Mouse (Mus musculus): ENCODE results near the gene Gm47985. TPM values are rescaled to one million over a fixed set of nuclear protein-coding genes. Genes with fewer than 3 reads are reported as not detected.

The Gm47985 gene
- polyA plus RNA-seq, 1 experiment: not detected

DNA sequence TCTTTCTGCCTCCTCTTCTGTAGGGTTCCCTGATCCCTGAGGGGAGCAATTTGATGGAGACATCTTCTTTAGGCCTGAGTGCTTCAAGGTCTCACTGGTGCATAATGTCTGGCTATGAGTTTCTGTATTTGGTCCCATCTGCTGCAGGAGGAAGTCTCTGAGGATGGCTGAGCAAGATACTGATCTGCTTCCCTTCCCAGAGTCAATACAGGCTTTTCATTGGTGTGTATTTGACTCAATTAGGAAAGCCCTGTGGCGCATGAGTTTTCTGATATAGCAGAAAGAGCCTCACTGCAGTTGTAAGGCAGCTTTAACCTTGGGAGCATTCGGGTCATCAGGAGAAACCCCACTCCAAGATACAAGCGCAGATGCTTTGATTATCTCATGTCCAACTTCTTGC is 26.2 kb upstream of the Gm47985 start:
- Histone ChIP-seq H3K36me3 (replicated peaks; ENCODE audit: low read length) (no peaks in the 10 kb centered on the region), H3K4me3 (replicated peaks) (no peak overlapping the region), H3K9me3 (no peaks in the 10 kb centered on the region), H3K27me3 (replicated peaks) (no peaks in the 10 kb centered on the region), H3K4me1 (no peaks in the 10 kb centered on the region)
- TF ChIP-seq GATA1 (IDR thresholded peaks at IDR 0.05; ENCODE audit: borderline replicate concordance, low read length): no peak

DNA sequence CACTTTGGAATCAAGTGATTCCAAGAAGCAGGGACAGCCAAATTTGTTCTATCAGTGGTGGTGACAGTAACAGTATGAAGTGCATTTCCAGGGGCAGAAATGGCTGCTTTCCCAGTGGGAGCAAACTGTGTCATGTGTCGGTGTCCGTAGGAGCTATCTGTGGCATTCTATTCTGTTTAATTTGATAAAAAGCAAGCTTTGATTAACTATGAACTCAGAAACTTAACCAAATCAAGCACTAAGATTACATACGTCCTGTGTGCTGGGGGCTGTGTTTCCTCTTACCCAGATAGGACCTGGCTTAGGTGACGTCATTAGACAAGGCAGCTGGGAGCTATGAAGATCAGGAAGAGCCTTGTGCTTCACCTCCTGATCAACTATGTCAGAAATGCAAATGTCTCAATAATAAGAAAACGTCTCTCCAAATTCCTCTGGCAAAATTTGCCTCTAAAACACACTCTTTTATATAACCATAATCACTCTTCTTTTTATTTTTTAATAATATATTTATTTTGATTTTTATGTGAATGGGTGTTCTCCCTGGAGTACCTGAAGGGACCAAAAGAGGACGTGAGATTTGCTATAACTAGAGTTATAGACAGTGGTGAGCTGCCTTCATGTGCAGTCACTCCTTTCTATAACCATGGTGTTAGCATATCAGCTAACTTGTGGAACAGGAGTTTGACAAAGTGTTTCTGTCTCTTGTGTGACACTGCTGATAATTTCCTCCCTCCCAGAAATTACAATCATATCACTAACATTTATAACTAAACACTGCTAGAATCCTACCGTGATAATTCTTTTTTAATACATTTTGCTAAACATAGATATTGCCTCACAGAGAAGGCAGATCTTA is 25.3 kb upstream of the Gm47985 start:
- H3K9me3 ChIP-seq: no peaks in the 10 kb centered on the region

DNA sequence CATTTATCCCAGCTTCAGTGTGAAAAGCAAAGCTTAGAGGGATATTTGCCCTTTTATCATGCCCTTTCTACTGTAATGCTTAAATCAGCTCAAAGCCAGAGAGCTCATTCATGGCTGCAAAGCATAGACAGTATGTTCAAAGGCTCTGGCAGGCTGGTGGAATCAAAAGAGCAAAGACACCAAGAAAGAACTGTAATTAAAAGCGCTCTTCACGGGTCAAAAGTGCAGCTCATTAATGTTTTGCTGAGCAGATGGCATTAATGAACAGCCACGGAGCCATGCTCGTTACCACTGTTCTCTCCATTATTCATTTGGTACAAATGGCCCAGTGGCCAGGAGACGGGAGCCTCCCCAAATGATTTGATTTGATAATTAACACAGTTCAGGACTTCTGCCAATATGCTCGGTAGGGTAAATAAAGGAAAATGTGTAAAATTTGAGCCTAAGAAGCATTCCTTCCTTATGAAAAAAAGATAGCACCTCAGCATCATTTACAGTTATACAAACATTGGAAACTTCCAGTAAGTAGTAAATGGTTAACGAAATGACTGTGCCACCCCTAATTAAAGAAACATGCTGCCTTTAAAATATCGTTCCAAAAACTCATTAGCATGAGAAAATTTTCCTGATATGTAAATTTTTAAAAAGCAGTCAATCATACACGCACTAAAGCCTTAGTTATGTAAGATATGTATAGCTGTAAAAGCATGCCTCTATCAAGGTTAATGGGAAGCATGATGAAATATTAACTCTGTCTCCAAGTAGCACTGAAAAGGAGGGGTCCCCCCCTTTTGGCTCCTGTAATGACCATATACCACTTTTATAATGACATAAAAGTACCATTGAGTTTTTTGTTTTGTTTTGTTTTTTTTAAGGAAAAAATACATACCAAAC is 24.1 kb upstream of the Gm47985 start:
- no peaks in the 10 kb centered on the region for H3K36me3 ChIP-seq (replicated peaks; ENCODE audit: low read length)
- H3K4me1 ChIP-seq: no peaks in the 10 kb centered on the region
- no peak overlapping the region for H3K4me3 ChIP-seq (replicated peaks)
- TF ChIP-seq GATA1 (IDR thresholded peaks at IDR 0.05; ENCODE audit: borderline replicate concordance, low read length) (no peak), FLI1 (IDR thresholded peaks at IDR 0.05; ENCODE audit: low read length) (no peak)
- no peaks in the 10 kb centered on the region for H3K27me3 ChIP-seq (replicated peaks)
- no peaks in the 10 kb centered on the region for H3K9me3 ChIP-seq

More for the DNA sequence above, 25.3 kb upstream of the Gm47985 start:
- TF ChIP-seq GATA1 (IDR thresholded peaks at IDR 0.05; ENCODE audit: borderline replicate concordance, low read length) (no peak), FLI1 (IDR thresholded peaks at IDR 0.05; ENCODE audit: low read length) (no peak)
- H3K4me3 ChIP-seq (replicated peaks): no peak overlapping the region
- H3K36me3 ChIP-seq (replicated peaks; ENCODE audit: low read length): no peaks in the 10 kb centered on the region
- no peaks in the 10 kb centered on the region for H3K4me1 ChIP-seq
- no peaks in the 10 kb centered on the region for H3K27me3 ChIP-seq (replicated peaks)

DNA sequence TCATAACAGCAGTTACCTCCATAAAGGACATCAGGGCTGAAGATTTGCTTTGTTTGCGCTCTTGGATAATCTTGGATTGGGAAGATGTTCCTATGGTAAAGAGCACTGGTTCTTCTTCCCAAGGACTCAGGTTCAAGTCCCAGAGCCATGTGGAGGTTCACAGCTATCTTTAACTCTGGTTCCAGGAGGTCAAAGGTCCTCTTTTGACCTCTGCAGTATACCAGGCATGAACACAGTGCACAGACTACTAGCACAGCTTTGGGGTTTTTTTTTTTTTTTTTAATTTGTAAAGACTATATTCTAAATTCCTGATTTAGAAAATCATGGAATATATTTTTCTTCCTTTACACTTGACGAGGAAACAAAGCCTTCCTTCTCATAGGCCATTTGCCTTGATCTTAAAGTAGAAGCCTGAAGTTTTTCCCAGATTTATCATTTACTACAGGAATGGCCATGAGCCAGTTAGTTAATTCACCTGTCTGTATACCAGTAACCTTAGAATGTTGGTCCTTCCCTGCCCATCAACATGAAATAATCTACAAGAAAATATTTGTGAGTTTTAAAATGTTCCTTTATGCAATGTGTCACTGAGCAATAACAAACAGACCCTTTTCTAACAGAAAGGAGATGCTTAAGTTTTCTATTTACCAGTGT is 23.4 kb upstream of the Gm47985 start:
- no peak for TF ChIP-seq FLI1 (IDR thresholded peaks at IDR 0.05; ENCODE audit: low read length)
- no peak for TF ChIP-seq GATA1 (IDR thresholded peaks at IDR 0.05; ENCODE audit: borderline replicate concordance, low read length)

DNA sequence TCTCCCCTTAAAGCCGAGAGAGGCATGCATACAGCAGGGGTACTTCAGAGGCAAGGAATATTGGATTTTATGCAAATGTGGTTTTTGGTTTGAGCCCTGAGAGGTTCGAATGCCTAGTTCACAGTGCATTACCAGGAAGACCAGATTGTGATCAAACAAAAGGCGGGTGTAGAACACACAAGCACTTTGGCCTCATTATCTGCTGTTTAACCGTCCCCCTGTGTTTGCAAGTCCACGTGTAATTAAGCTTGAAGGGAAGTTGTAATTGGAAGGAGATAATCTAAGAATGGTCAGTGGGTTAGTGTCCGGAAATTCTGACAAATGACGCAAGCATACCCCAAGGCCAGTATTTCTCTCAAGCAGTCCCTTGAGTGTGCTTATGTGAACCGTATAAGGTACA is 16.3 kb upstream of the Gm47985 start:
- Histone ChIP-seq H3K9me3 (no peaks in the 10 kb centered on the region), H3K4me3 (replicated peaks) (no peak overlapping the region), H3K27me3 (replicated peaks) (no peaks in the 10 kb centered on the region), H3K4me1 (peaks cover 7% of the 10 kb centered on the region), H3K36me3 (replicated peaks; ENCODE audit: low read length) (no peaks in the 10 kb centered on the region)
- no peak for TF ChIP-seq FLI1 (IDR thresholded peaks at IDR 0.05; ENCODE audit: low read length)
- TF ChIP-seq GATA1 (IDR thresholded peaks at IDR 0.05; ENCODE audit: borderline replicate concordance, low read length): no peak

More for the DNA sequence above, 23.4 kb upstream of the Gm47985 start:
- Histone ChIP-seq H3K4me1 (no peaks in the 10 kb centered on the region), H3K27me3 (replicated peaks) (no peaks in the 10 kb centered on the region), H3K36me3 (replicated peaks; ENCODE audit: low read length) (no peaks in the 10 kb centered on the region), H3K4me3 (replicated peaks) (no peak overlapping the region), H3K9me3 (no peaks in the 10 kb centered on the region)

DNA sequence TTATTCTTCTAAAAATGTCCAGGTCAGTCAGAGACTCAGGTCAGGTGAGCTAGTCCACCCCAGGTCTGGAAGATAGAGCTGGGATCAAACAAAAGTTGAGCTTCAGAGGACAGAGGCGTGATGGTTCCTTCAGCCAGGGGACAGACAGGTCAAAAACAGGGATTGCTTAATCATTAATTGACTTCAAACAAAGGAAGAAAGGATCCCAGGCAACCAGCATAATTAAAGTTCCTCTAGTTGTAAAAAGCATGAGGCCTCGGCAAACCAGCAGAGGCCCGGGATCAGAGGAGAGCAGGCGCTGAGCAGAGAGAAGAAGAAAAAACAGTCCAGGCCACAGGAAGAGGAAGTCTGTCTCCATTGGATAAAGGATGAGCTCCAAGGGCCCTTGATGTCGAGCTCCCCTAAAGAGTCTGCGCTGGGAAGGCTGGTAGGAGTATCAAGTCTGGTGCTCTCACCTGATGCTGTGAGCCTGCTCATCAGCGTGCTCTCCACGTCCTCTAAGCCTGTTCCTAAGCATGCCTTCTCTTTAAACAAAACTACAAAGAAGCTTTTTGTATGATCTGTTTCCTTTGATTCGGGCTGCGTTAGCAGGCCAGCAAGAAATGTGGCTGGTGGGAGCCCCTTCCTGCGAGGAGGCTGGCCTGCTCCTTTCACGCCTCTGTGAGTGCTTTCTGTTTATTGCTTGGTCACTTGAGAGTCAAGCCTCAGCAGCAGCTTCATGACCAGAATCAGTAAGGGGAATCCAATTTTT is 14.9 kb upstream of the Gm47985 start:
- Histone ChIP-seq H3K36me3 (replicated peaks; ENCODE audit: low read length) (no peaks in the 10 kb centered on the region), H3K27me3 (replicated peaks) (no peaks in the 10 kb centered on the region), H3K9me3 (no peaks in the 10 kb centered on the region), H3K4me1 (peaks cover 7% of the 10 kb centered on the region), H3K4me3 (replicated peaks) (no peak overlapping the region)
- no peak for TF ChIP-seq GATA1 (IDR thresholded peaks at IDR 0.05; ENCODE audit: borderline replicate concordance, low read length)
- no peak for TF ChIP-seq FLI1 (IDR thresholded peaks at IDR 0.05; ENCODE audit: low read length)

DNA sequence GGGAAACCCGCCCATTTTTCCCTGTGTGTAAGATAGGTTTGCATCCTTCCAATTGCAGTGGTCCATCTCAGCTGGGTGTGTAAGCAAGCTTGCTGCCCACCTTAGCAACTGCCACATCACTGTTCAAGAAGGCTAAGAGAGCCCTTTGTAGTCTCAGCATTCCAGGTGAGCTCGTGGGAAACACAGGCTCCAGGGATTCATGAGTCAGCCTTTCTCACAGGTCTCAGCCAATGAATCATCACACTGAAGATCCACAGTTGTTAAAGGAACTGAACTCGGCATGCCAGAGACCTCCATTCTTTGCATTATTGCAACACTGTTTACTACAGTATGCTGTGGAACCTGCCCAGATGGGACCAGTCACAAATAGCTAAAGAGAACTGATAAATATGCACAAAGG is 13.7 kb upstream of the Gm47985 start:
- no peaks in the 10 kb centered on the region for H3K27me3 ChIP-seq (replicated peaks)
- peaks cover 7% of the 10 kb centered on the region for H3K4me1 ChIP-seq
- no peaks in the 10 kb centered on the region for H3K36me3 ChIP-seq (replicated peaks; ENCODE audit: low read length)
- H3K9me3 ChIP-seq: no peaks in the 10 kb centered on the region
- no peak for TF ChIP-seq FLI1 (IDR thresholded peaks at IDR 0.05; ENCODE audit: low read length)
- TF ChIP-seq GATA1 (IDR thresholded peaks at IDR 0.05; ENCODE audit: borderline replicate concordance, low read length): no peak
- H3K4me3 ChIP-seq (replicated peaks): no peak overlapping the region

DNA sequence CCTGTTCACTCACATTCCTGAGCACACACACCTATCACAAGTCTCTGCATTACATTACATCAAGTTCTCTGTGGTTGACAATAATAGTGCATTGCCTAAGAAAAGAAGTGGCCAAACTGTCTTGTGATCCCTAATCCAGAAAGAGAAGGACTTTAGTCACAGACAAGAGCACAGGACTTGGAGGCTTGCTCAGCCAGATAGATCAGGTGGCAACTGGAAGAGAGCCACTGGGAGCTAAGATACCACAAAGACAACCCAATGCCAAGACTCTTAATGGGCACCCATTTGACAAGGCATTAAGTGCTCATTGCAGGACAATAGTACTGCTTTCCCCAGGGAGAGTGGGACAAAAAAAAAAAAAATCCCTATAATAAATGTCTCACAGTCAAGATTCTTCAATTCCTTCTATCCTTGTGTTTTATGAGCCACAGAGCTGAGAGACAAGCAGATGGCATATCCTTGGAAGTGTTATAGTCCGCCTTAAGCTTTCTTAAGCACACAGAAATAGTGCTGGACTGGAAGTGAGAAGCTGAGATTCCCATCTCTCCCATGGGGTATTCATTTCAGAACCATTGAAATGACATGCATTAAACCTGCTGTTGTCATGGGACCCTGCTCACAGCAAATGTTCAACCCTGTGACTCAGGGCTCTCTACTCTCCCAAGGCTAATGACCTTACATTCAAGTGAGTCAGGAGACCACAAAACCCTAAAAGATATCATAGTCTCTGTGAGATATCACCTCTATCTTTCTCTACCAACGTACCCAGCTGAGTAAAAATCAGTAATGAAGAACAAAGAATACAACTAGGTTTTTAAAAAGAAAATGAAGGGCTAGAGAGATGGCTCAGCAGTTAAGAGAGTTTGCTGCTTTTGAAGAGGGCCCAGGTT is 10.5 kb upstream of the Gm47985 start:
- TF ChIP-seq GATA1 (IDR thresholded peaks at IDR 0.05; ENCODE audit: borderline replicate concordance, low read length): no peak
- TF ChIP-seq FLI1 (IDR thresholded peaks at IDR 0.05; ENCODE audit: low read length): no peak
- H3K27me3 ChIP-seq (replicated peaks): no peaks in the 10 kb centered on the region
- H3K36me3 ChIP-seq (replicated peaks; ENCODE audit: low read length): no peaks in the 10 kb centered on the region
- H3K4me1 ChIP-seq: peaks cover 10% of the 10 kb centered on the region
- no peaks in the 10 kb centered on the region for H3K9me3 ChIP-seq
- no peak overlapping the region for H3K4me3 ChIP-seq (replicated peaks)

All from megakaryocyte, embryonic 14.5 days (primary cell).